Mouse (Mus musculus) telencephalon, adult 2 months (tissue): ENCODE measurements at regions not wholly inside any gene's neighbourhood (a gene's known extent, or its start where the extent isn't known, plus 50 kb on each side); places are given as distances from the start of the nearest gene placed in this dataset.

ENCODE experiments used
- DNase-seq: peaks from one replicate; pipeline ENCODE4 v3.0.0-alpha.2; 2011; ENCODE audit warnings: low read depth, low spot score

DNA sequence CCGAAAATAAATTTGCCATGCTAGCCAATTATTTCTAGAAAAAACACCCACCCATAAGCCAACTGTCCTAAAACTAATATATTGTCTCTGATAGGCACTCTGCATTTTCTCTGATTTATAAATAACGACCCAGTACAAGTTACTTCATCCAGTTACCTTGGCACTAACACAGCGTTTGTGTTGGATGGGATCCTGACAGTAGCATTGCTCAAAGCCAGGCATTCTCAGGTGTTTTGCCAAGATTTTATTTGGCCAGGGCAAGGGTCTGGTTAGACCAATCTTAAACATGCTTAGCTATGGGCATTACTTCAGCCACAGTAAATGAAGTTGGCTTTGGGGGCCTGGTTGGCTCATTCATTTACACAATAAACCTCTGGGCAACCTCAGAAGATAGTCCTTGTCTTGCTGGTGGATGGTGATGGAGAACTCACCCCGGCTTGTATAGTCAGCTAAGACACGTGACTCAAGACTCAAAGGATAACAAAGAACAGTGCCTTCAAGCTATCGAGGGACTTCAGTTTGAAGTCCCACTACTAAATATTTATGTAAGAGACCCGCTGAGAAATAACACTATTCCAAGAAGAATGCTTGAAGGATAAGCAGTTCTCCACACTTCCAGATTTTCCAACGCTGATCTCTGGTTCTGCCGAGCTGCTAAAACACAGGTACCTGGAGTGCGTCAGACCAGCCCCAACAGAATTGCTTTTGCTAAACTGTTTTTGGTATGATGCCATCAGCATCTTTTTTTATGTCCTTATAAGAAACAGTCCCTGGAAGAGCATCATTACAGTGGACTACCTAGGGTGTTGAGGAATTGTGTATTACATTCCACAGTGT is 125.0 kb upstream of the Pkdcc start:
- DNase-seq: no peak

DNA sequence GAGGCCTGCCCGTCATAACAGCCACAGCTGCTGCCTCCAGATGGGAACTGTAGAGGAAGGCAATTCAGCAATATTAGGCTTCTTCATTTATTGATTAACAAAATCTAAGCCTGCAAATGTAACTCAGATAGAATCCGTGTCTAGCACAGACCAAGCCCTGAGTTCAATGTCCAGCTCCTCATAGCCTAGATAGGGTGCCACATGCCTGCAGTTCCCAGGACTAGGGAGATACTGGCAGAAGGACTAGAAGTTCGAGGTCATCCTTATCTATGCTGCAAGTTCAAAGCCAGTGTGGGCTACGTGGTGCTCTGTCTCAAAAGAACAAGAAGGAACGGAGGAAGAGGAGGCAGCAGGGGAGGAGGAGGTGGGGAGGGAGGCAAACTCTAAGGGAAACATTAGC is 121.2 kb upstream of the Pkdcc start:
- DNase-seq: no peak

DNA sequence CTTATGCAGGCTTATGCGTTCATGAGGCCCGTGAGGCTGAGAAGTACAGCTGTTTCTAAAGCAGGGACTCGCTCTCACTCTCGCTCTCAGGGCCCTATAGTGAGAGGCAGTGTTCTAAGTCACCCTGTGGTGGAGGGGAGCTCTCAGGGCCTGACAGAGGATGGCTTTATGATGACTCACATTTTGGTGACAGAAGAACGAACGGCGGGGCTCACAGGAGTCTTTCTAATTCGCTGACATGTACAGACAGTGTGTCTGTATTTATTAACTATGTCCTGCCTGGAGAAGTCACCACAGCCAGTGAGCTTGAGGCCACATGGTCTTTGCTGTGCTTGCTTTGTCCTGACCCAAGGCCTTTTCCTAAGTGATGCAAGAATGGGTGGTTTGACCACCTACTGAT is 118.6 kb upstream of the Pkdcc start:
- no peak for DNase-seq

DNA sequence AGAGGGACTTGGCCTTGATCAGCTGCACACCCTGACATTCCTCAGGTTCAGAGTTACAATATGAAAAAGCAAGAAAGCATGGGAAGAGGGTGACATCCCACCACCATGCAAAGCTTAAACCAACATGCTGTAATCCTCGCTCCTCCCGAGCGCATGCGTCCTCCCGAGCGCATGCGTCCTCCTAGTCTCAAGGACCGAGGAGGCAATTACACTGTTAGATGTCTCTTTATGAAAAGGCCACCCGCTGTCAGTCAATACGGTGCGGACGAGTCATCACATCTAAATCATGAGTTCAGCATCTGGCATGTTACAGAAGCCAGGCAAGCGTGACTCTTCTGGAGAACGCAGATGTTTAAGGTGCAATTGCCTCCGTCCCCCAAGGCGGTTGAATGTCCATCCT is 117.1 kb upstream of the Pkdcc start:
- no peak for DNase-seq

DNA sequence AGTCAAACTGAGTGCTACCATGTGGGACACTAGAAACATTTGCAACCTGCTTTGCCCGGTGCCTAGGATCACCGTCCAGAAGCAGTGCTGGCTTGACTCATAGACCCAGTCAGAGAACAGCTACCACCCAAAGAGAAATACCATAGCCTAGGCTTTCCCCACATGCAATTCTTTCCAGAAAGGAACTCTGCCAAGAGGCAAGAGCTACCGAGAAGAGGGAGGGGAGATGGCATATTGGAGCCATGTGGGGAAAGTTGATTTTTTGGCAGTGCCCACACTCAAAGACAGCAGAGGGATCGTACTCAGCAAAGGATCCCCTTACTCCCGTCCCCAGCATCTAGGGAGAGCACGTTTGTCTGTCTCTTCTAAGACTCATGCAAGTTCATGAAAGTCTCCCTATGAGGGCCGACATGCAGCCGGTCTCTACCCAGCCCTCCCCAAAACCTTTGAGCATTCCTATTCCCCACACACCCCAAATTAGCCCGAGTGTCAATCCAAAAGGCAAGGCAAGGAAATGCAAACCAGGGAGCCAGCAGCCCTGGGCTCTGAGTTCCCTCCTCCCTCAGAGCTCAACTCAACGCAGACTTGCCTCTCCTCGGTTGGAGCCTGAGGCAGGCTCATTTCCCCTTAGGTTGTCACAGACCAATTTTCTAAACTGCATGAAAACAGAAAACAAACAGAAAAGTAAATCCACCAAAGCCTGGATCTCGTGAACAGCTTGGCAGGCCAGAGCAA is 116.2 kb upstream of the Pkdcc start:
- DNase-seq: no peak

DNA sequence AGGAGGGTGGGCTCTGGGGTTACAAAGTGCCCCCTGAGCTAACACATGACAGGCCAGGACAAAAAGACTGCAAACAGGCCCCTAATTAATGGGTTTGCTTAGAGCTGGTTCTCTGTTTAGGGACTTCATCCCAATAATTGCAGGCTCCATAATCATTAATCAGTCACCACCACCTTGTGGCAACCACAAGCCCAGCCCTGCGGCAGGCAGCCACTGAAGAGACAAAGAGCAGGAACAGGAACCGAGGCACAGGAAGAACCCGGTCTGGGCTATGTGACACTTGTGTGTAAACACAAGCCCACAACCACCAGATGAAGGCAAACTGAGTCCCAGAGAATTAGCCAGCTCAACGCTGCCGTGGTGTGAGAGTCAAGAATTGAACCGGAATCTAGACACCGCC is 114.1 kb upstream of the Pkdcc start:
- DNase-seq: no peak

DNA sequence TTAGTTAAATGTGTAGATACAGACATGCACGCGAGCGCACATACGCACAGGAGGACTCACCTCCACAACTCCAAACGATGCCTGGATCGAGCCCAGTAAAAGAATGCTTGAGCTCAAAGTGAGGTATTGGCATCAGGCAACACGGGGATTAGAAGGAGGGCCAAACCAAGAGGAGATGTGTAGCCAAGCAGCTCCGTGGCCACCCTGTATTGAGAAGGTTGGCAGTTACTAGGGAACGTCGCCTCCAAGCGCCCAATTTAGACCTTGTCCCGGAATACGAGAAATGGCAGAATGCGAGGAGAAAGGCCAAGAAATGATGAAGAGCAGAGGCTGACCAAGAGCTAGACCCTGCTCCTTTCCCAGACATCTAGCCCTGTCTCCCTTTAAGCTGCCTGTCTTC is 113.3 kb upstream of the Pkdcc start:
- no peak for DNase-seq

DNA sequence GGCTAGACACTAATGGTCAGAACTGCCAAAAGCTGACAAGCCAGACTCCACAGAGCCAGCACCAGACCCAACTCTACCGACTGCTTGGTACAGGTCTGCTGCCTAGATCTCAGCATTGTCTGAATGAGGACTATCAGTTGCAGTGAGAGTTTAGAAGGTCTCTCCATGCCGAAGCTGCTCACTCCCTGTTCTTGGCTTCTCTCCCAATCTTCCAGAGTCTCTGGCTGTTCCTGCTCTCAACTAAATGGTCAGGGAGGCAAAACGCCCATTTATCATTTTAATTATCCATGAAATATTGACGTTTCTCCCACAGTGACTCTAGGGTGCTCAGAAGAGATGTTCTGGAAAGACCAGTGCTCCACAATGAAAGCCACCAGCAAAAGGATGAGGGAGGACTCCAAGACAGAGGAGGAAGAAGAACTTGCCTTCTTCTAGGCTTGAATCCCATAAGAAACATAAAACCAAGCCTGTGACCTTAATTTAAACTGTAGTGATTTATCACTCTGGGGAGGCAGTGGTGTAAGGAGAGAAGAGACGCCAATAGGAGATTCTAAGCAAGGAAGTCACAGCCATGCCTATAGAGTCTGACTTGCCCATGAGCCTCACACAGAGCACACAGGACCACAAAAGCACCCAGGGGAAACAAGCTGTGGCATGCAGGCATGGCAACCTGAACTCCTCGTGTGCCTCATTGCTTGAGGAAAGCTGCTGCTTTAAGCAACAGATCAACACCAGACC is 112.2 kb upstream of the Pkdcc start:
- no peak for DNase-seq

DNA sequence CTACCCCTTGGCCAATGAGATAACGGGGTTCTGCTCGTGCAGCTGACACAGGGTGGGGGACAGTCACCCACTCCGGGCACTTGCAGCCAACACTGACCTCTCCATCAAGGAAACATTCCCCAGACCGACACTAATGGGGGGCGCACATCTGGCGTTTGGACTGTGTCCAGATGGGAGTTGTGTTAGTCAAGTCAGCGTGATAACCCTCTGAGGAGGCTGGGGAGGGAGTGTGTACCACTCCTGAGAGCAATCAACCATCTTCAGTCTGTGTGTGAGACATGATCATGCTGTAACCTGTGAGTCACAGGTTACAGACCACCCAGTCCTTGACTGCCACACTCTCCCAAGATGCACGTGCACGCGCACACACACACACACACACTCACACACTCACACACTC is 106.9 kb upstream of the Pkdcc start:
- no peak for DNase-seq

DNA sequence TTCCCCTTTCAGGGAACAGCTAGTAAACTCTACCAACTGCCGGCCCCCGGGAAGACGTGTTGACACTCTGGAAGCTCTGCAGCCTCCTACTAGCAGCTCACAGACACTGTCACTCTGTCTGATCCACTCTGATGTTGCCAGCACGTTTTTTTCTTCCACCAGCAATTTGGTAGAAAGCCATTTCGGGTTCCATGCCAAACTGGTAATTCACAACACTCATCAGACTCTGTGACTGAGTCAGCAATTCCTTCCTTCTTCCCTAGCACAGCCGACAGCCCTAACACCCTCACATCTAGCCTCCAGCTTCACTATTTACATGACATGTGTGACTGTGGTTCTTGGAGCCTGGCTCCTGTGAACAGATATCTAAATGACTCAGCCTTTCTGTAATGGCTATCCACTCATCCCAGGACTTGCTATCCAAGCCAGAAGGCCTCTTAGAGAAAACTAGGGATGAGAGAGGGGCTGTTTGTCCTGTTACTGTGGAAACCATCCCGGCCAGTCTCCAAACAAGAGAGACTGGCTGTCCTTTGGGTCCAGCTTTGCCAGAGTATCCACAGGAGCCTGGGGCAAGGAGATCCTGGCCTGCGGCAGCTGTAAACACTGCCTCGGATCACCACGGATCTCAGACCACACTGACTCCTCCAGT is 105.2 kb upstream of the Pkdcc start:
- DNase-seq: peak; percentile 77

DNA sequence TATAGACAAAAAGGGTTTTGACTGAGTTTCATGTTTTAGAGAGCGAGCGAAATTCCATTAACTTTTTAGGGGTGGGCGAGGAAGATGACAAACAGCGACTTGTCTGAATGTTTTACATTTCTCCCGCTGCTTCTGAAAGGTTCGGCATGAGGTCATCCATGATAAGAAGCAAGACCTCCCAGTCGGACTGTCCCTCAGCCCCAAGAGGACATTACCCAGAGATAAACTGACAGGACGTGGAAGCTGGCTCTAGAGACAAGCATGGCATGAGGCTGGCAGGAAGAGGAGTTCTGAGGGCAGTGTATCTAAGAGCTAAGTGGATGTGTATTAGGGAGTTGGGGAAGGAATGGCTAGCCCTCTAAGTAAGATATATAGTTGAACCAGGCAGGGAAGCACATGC is 104.5 kb upstream of the Pkdcc start:
- DNase-seq: no peak

DNA sequence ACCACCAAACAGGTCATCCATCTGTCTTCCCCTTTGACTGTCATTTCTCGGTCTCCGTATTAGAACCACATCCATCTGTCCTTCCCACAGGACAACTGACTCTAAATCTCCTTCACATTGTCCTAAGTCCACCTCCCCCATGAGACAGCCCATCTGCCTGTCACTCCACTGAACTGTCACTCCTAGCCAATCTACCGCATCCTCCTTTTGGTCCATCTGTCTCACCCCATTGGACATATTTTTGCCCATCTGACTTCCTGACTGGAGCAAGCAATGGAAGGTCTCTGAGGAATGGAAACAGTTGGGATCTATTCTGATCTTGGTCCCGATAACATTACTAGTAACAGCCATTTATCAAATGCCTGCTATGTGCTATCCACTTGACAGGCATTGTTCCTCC is 99.9 kb upstream of the Pkdcc start:
- DNase-seq: no peak

DNA sequence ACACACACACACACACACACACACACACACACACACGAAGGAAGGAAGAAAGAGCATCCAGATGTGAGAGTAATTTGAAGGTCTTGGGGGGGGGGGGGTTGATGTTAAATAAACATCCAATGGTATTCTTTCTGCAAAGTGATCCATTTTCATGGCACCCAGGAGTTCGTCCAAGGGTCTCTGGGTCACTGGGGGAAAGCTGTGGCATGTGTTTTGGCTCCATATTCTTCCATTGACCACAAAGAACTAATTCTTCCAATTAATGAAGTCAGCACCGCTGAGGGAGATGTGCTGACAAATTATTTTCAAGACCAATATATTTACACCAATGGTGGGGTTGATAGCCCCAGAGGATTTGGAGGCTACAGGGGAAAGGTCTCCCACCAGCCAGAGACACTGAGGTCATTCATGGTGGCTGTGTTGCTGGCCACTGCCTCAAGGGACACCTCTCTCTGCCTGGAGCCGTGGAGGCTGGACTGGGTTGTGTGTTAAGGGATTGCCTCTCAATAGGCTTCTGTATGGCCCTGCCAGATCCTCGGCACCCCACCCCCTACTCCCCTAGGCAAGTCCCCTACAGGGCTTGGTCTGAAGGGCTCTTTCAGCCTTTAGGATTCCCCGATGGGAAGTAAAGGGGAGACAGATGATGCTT is 99.1 kb upstream of the Pkdcc start:
- DNase-seq: no peak

DNA sequence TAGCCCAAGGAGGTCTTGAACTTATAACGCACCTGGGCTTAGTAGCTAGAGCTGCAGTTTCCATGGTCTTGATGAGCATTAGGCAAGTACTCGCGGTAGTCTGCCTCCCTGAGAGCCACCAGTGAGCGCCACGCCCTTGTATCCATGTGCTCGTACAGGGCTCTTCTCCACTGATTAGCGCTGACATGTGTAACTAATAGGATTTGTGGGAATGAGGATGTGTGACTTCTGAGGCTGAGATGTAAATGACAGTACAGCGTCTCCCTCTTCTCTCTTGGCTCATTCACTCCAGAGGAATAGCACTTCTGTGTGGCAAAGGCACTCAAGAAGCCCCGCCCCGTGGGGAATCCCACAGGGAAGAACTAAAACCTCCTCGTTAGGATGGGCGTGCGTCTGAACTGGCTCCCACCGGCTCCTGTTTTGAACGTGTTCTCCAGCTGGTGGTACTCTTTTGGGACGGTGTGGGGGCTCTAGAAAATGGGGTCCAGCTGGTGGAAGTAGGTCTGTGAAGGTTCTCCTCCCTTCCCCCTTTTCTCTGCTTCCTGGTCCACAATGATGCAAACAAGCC is 94.3 kb upstream of the Pkdcc start:
- DNase-seq: no peak

DNA sequence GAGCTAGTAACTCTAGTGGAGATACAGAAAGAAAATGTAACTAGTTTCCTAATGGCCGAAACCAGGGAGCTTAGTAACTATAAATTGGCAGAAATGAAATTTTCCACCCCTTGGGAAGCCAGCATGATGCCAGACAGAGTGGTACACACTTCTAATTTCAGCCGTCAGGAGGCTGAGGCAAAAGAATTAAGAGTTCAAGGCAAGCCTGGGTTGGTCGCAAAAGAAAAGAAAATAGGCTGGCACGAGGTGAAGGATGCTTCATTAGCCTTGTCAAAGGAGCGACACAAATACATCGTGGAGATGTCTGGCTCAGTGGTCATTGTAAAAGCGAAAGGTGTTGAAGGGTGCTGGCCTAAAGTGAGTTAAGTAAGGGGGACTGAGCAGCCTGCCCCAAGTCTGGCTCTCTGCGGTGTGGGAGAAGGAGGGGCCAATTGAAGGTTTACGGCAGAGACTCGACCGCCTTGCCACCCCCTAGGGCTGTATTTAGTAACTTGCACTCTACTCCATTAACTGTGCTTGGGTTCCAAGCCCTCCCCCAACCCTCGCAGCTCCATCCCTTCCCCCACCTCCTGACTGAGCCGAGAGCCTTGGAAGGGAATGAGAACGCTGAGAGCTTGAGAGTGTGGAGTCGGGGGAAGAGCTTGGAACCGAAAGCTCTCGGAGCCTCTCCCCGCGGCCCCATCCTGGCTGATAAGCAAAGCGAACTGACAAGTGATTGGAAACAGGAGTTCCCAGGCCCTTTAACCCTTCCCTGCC is 92.4 kb upstream of the Pkdcc start:
- DNase-seq: no peak

DNA sequence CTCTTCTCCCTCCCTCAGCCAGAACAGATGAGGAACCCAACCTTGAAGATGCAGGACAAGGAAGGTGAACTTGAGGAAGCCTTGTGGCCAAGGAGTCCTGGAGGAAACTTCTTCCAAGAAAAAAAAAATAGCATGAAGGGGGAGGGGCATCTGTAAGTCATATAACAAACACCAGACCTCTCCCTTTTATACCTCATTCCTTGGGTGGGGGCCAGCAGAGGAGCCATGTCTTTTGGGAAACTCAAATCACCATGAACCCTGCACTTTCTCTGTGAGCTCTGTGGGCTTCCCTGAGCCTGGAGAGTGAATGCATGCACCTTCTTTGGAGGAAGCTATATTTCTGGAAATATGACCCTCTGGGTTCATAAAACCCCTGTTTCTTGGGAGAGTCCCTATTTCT is 90.0 kb upstream of the Pkdcc start:
- no peak for DNase-seq

DNA sequence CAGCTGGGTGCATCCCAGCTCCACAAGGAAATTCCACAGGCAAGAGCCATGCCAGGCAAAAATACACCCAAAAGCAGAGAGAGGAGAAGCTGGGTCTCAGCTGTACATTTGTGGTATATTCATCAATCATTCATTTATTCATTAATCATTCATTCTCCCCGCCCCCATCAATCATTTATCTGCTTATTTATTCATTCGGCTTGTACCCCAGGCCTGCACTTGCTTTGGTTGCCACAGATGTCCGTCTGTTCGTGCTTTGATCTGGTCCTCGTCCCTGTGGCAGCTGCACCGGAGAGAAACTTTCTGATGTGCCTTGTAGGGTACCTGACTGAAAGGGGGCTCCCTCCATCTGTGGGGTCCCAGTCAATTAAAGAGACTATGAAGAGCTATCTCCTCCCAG is 87.2 kb upstream of the Pkdcc start:
- DNase-seq: no peak

DNA sequence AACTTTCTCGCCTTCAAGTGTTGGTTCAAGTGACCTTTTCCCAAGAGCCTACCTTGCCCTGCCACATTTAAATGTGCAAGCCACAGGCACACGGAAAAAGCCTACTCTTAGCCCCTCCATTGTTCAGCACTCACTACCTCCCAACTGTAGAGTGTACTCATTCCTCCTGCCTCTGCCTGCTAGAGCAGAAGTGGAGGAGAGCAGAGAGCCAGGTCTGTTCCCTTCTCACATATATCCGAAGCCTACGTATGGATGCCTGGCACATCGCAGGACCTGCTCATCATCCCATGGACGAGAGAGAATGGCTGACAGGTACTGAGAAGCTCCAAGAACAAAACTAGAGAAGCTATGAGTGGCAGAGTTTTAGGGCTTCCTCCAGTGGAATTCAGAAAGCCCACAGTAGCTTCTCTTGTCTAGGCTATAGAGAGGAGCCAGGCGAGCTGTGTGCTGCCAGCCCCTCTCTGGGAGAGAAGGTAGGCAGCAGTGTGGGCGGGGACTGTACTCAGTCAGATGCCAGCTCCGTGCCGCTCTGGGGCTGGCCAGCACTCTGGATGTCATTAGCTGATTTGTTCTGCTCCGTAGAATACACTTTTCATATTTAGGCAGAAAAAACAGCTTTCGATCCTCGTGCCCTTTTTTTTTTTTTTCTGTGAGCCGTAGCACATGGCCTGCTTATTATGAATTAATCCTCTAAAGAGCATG is 86.1 kb upstream of the Pkdcc start:
- DNase-seq: peak; percentile 64

DNA sequence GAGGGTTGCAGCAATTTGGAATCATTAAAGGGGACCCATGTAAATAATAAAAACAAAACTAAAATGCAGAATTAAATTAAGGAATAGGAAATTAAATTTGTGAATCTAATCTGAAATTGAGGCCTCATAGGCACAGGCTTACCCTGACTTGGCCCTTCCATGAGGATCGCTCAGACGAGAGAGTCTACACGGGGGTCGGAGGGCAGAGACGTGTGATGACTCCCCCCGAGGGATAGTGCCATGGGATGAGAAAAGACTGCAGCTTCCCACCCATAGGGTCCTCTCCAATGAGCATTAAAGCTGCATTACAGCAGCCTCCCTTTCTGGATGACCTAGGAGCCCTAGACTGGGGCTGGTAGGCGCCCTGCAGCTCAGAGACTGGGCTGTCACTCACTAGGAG is 85.4 kb upstream of the Pkdcc start:
- DNase-seq: no peak

DNA sequence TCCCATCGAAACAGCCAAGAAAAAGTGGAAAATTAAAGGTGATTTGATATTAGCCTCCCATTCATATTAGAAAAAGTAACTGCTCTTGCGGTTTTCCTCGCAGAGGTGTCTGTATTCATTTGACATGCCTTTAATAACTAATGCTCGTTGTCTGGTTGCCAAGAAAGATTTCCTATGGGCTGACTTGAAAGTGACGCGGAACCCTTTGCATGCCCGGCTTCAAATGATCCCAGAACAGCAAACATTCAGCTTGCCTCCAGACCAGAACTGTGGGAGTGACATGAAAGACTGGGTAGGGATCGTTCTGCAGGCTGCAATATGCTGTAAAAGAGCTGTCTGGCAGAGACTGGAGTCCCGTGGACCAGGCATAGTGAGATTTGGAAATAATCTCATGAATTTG is 81.9 kb upstream of the Pkdcc start:
- DNase-seq: peak; percentile 10
